Mouse (Mus musculus): Measurements from ENCODE around the gene Tshr. TPM values are rescaled to one million over a fixed set of nuclear protein-coding genes. Genes with fewer than 3 reads are reported as not detected.

Tshr gene
- polyA plus RNA-seq (2012; rRNA removed; ENCODE audit: low replicate concordance) = 34.4 and 94.7 TPM in 2 replicates

DNA sequence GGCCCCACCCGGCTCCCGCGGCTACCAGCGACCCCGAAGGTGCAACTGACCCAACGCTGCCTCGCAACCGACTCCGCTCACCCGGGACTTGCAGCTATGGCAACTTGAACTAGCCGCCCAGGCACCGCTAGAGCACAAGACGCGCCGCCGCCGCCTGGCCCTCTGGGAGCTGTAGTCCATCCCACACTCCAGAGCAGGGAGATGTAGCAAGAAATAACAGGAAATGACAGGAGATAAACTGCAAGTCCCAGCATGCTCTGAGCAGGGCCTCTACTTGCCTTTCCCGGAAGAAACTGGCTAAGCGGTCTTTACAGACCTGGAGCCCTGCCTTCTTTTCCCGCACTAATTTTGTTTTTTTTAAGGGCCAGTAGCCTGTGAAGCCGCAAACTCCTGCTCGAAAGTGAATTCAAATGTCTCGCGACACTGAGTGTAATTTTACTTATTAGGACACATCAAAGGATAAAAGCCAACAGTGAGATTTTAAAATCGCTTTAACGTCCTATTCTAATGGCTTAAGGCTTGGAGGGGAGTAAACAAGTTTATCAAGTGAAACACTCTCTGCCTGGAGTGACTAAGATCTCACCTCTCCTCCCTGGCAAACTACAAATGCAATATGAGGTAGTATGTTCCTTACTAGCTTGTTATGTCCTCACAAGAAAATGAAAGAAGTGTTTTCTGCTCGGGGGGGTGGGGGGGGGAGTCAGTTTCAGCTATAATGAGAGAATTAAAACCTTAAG lies at the start of gene Tshr, which contains the start of gene Cep128:
Tshr (plus strand) TSS at position 283 of the 737 bp plus-strand sequence.
Cep128 (minus strand) TSS at position 129 of the 737 bp plus-strand sequence.

GRCm38 (mm10) chr12:91589847-91590690 lies 205.7 kb downstream of the Tshr start, which contains the start of gene Gtf2a1:
Gene Gtf2a1 (minus strand): TSS chr12:91590487.

Other genes with a start within 250 kb of the Tshr start
- 3.1 and 8.2 TPM in 2 replicates for gene Cep128, start 154 bp upstream of the Tshr start, polyA plus RNA-seq (2012; rRNA removed; ENCODE audit: low replicate concordance)
- 14.3 and 17.7 TPM in 2 replicates for gene Gtf2a1, start 205.9 kb downstream of the Tshr start, polyA plus RNA-seq (2012; rRNA removed; ENCODE audit: low replicate concordance)